Mouse (Mus musculus): ENCODE measurements at regions not wholly inside any gene's neighbourhood (a gene's known extent, or its start where the extent isn't known, plus 50 kb on each side); places are given as distances from the start of the nearest gene placed in this dataset.

DNA sequence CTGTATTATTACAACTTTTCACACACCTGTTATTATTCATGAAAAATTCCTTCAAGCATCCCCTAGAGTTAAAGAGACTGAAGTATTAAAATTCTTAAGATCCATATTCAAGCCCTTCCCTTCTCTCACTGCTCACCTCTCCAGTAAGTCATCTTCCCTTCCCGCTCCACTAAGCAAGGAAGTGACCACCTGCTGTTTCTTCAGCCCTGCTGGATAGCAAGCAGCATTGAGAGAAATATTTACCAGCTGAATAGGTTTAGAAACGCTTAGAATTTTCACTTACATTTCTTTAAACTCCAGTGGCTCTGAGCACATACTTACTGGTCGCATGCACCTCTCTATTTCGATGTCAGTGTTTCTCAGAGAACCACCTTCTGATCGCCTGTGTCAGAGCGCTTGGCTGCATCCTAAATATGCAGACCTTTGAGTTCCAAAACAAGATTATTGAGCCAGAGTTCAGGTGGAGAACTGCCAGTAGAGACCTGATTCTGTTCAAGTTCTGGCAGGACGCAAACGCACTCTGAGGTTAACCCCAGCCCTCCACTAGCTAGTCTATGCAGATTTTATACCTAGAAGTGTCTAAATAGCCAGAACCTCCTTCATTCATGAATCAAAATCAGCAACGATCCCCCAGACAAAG lies 314.9 kb downstream of the Mllt3 start:
- no peak overlapping the region for H3K4me3 ChIP-seq (ENCODE audit: low read depth, low read length)
- WGBS, result 73% methylated on average over 9 of the region's 9 CpGs

DNA sequence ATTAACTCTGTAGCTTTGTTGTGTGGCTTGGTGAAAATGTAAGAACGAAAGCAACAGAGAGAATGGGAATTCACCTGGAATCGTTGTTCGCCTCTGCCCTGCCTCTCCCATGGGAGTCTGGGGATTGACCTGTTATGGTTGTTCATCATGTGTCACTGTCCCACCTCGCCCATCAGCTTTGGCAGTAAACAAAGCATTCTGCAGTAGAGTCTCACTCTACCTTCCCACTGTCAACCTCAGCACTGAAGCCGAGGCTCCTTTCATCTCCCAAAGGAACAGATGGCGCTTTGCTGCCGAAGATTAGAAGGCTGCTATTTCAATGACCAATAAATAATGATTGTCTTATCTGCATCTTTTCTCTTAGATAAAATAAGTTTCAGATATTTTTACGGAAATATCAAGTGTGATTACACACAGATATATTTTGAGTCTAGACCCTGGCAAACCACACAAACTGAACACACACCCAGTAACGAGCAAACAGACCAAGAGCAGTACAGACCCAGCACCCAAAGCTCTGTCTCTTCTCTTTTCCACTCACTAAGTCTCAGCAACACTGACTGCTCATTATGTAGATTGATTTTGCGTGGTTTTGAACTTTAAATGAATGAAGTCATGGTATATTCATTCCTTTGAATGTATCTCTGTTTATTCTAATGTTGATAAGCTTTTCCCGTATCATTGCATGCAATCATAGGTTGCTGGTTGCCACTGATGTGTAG lies 317.8 kb downstream of the Mllt3 start:
- no peaks in the 10 kb centered on the region for H3K4me1 ChIP-seq (ENCODE audit: control insufficient read depth, insufficient read depth, insufficient read length, low read length)
- H3K27ac ChIP-seq (ENCODE audit: insufficient read depth, low read depth, low read length), result no peak overlapping the region
- no peak overlapping the region for H3K4me3 ChIP-seq (ENCODE audit: low read depth, low read length)
- no peak for TF ChIP-seq CTCF (IDR thresholded peaks at IDR 0.05; ENCODE audit: extremely low read depth, insufficient read length, insufficient replicate concordance, low read depth, low read length)
- no peak for TF ChIP-seq POLR2A (IDR thresholded peaks at IDR 0.05; ENCODE audit: low read depth, low read length)
- H3K27me3 ChIP-seq (ENCODE audit: control insufficient read depth, insufficient read depth, low read length), result no peaks in the 10 kb centered on the region
- no peaks in the 10 kb centered on the region for H3K36me3 ChIP-seq (ENCODE audit: control insufficient read depth, insufficient read depth, low read length)
- 68% methylated on average over 11 of the region's 11 CpGs for WGBS

More for the DNA sequence above, 314.9 kb downstream of the Mllt3 start:
- no peaks in the 10 kb centered on the region for H3K27me3 ChIP-seq (ENCODE audit: control insufficient read depth, insufficient read depth, low read length)
- TF ChIP-seq POLR2A (IDR thresholded peaks at IDR 0.05; ENCODE audit: low read depth, low read length), result no peak
- no peak for TF ChIP-seq CTCF (IDR thresholded peaks at IDR 0.05; ENCODE audit: extremely low read depth, insufficient read length, insufficient replicate concordance, low read depth, low read length)
- H3K36me3 ChIP-seq (ENCODE audit: control insufficient read depth, insufficient read depth, low read length), result no peaks in the 10 kb centered on the region
- H3K4me1 ChIP-seq (ENCODE audit: control insufficient read depth, insufficient read depth, insufficient read length, low read length), result no peaks in the 10 kb centered on the region
- H3K27ac ChIP-seq (ENCODE audit: insufficient read depth, low read depth, low read length), result no peak overlapping the region

DNA sequence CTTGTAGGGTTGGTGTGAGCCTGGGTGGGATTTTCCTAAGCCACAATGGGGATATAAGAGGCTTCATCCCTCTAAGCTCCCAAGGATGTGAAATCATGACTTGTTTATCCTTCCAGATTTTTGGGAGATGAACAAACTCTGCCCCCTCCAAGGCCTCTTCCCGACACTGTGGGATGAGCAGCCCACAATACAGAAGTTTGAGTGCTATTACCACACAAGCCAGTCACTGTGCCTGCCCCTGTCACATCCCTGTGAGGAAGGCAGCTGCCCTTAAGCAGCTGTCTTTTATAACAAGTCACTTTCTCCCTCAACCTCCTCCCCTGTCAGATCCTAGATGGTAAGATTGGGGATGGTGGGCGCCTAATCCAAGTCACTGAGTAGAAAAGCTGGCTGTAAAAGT lies 320.5 kb downstream of the Mllt3 start:
- Histone ChIP-seq H3K4me3 (ENCODE audit: low read depth, low read length) (no peak overlapping the region), H3K27me3 (ENCODE audit: control insufficient read depth, insufficient read depth, low read length) (no peaks in the 10 kb centered on the region), H3K4me1 (ENCODE audit: control insufficient read depth, insufficient read depth, insufficient read length, low read length) (no peaks in the 10 kb centered on the region), H3K27ac (ENCODE audit: insufficient read depth, low read depth, low read length) (no peak overlapping the region), H3K36me3 (ENCODE audit: control insufficient read depth, insufficient read depth, low read length) (no peaks in the 10 kb centered on the region)
- 66% methylated on average over 2 of the region's 2 CpGs for WGBS
- TF ChIP-seq CTCF (IDR thresholded peaks at IDR 0.05; ENCODE audit: extremely low read depth, insufficient read length, insufficient replicate concordance, low read depth, low read length), result no peak
- TF ChIP-seq POLR2A (IDR thresholded peaks at IDR 0.05; ENCODE audit: low read depth, low read length), result no peak

DNA sequence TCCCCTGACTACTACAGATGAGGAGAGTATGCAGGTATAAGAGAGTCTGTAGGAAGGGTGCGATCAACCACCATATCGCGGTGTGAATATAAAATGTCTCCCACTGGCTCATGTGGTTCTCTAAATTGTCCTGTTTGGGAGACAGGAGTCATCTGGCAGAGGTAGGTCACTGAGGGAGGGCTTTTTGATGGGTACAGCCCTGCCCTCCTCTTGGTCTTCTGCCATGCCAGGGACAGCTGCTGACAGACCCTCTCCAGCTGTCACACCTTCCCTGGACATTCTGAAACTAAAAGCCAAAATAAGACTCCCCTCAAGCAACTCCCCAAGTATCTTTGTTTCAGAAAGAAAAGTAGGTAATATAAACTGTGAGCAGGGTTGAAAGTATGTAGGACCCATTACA lies 320.9 kb downstream of the Mllt3 start:
- H3K4me1 ChIP-seq (ENCODE audit: control insufficient read depth, insufficient read depth, insufficient read length, low read length), result no peaks in the 10 kb centered on the region
- no peaks in the 10 kb centered on the region for H3K27me3 ChIP-seq (ENCODE audit: control insufficient read depth, insufficient read depth, low read length)
- no peak overlapping the region for H3K27ac ChIP-seq (ENCODE audit: insufficient read depth, low read depth, low read length)
- no peak for TF ChIP-seq POLR2A (IDR thresholded peaks at IDR 0.05; ENCODE audit: low read depth, low read length)
- no peak for TF ChIP-seq CTCF (IDR thresholded peaks at IDR 0.05; ENCODE audit: extremely low read depth, insufficient read length, insufficient replicate concordance, low read depth, low read length)
- H3K36me3 ChIP-seq (ENCODE audit: control insufficient read depth, insufficient read depth, low read length), result no peaks in the 10 kb centered on the region
- no peak overlapping the region for H3K4me3 ChIP-seq (ENCODE audit: low read depth, low read length)
- WGBS, result 97% methylated on average over 3 of the region's 3 CpGs

DNA sequence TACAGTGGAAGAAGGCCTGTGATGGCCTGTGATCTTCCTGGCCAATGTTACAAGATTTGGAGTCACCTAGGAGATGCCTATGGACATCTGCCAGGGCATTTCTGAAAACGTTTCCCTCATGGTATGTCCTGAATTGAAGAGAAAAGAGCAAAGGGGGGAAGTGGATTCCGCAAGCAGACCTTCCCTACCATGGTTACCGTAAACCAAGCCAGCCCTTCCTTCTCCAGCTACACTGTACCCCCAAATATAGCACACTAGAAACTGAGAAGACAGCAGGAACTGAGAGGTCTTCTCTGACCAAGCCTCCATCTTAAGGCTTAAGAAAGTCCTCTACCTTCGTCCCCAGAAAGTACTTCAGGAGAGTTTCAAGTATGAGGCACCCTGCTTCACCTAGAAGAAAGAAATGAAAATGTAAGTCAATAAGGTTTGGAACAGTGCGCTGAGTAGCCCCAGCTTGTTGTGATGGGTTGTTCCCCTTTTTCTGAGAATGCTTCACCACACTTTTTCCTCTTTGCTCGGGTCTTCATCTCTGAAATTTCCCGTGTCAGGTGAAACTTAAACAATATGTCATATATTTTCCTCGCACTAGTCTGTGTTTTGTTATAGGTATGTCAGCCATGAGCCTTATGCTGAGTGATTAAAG lies 321.9 kb downstream of the Mllt3 start:
- 75% methylated on average over 8 of the region's 8 CpGs for WGBS
- Histone ChIP-seq H3K27ac (ENCODE audit: insufficient read depth, low read depth, low read length) (no peak overlapping the region), H3K4me3 (ENCODE audit: low read depth, low read length) (no peak overlapping the region), H3K4me1 (ENCODE audit: control insufficient read depth, insufficient read depth, insufficient read length, low read length) (no peaks in the 10 kb centered on the region), H3K36me3 (ENCODE audit: control insufficient read depth, insufficient read depth, low read length) (no peaks in the 10 kb centered on the region), H3K27me3 (ENCODE audit: control insufficient read depth, insufficient read depth, low read length) (no peaks in the 10 kb centered on the region)
- TF ChIP-seq POLR2A (IDR thresholded peaks at IDR 0.05; ENCODE audit: low read depth, low read length) (no peak), CTCF (IDR thresholded peaks at IDR 0.05; ENCODE audit: extremely low read depth, insufficient read length, insufficient replicate concordance, low read depth, low read length) (no peak)

DNA sequence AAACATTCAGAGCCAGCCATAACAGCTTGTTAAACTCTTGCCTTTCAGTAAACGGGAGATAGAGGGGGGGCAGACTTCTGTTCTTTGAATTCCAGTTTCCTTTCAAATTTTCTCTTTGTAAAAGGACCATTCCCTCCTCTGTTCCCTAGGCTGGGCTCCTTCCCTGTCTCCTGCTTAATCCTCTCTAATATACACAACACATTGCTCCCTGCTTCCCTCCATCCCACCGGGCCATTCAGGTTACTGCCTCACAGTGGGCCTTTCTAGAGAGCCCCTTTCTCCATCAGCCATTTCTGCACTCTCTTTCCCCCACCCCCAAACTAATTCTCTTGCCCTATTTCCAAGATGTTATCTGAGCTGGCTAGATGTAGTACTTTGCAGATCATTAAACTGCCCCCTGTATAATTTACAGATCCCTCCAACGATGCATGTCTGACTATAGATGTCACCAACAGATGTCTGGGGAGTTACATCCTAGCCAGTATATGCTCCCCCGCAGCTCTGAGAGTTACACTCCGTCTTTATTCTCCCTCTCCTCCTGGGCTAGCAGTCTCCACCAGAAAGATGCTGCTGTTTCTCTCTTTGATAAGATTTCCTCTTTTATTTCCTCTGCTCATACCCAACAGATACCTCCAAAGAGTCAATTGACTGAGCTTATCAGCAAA lies 324.1 kb downstream of the Mllt3 start:
- H3K4me1 ChIP-seq (ENCODE audit: control insufficient read depth, insufficient read depth, insufficient read length, low read length), result no peaks in the 10 kb centered on the region
- no peaks in the 10 kb centered on the region for H3K36me3 ChIP-seq (ENCODE audit: control insufficient read depth, insufficient read depth, low read length)
- H3K27ac ChIP-seq (ENCODE audit: insufficient read depth, low read depth, low read length), result no peak overlapping the region
- 21% methylated on average over 5 of the region's 5 CpGs for WGBS
- no peak overlapping the region for H3K4me3 ChIP-seq (ENCODE audit: low read depth, low read length)
- TF ChIP-seq CTCF (IDR thresholded peaks at IDR 0.05; ENCODE audit: extremely low read depth, insufficient read length, insufficient replicate concordance, low read depth, low read length) (no peak), POLR2A (IDR thresholded peaks at IDR 0.05; ENCODE audit: low read depth, low read length) (no peak)
- H3K27me3 ChIP-seq (ENCODE audit: control insufficient read depth, insufficient read depth, low read length), result no peaks in the 10 kb centered on the region

DNA sequence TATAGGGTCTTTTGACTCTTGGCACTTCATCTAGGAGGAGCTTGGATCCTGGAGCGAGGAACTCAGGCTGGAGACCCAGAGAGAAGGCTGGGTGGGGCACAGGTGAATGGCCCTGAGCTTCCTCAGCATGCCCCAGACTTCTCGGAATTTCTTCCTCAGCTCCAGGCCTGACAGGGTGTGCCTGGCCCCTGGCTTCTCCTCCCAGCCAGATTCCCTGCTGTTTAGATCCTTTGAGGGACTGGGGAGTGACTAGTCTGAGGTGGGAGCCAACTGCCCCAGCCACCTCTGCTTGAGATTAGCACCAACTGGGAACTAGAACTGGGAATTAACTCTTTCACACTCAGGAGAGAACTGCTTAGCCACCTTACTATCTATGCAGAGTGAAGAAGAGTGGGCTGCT lies 325.8 kb downstream of the Mllt3 start:
- Histone ChIP-seq H3K4me1 (ENCODE audit: control insufficient read depth, insufficient read depth, insufficient read length, low read length) (no peaks in the 10 kb centered on the region), H3K27me3 (ENCODE audit: control insufficient read depth, insufficient read depth, low read length) (no peaks in the 10 kb centered on the region), H3K27ac (ENCODE audit: insufficient read depth, low read depth, low read length) (no peak overlapping the region), H3K36me3 (ENCODE audit: control insufficient read depth, insufficient read depth, low read length) (no peaks in the 10 kb centered on the region), H3K4me3 (ENCODE audit: low read depth, low read length) (no peak overlapping the region)
- no peak for TF ChIP-seq CTCF (IDR thresholded peaks at IDR 0.05; ENCODE audit: extremely low read depth, insufficient read length, insufficient replicate concordance, low read depth, low read length)
- TF ChIP-seq POLR2A (IDR thresholded peaks at IDR 0.05; ENCODE audit: low read depth, low read length), result no peak
- 40% methylated on average over 2 of the region's 2 CpGs for WGBS
